Comparison of ENCODE assay signal across 8 mouse cellular contexts in genomic region chr2:145934339-145935231, GRCm38 (mm10). TPM values are rescaled to one million over a fixed set of nuclear protein-coding genes. Genes with fewer than 3 reads are reported as not detected.
DNase-seq lines count a peak whose midpoint lies in the region; ATAC-seq and TF ChIP-seq lines count a peak whose summit lies in the region.

Gene Cfap61, plus strand, starts transcription at chr2:145934784.
Gene Crnkl1, minus strand, starts transcription at chr2:145935014.

- H3K27me3 ChIP-seq in embryonic facial prominence, embryonic 13.5 days = no peaks in the 10 kb centered on the region
- H3K27me3 ChIP-seq in kidney, adult 2 months (replicated peaks; ENCODE audit: control insufficient read depth, insufficient read depth, low read length) = no peaks in the 10 kb centered on the region
- H3K27me3 ChIP-seq in limb, embryonic 12.5 days = no peaks in the 10 kb centered on the region
- H3K27me3 ChIP-seq in midbrain, embryonic 15.5 days (replicated peaks) = no peaks in the 10 kb centered on the region
- no peaks in the 10 kb centered on the region; the same call in 1 of the 2 replicates for H3K27me3 ChIP-seq in spleen, adult 2 months (ENCODE audit: control insufficient read depth, insufficient read depth, low read length)

- peak; percentile 95 for DNase-seq in 3134 (ENCODE audit: extremely low read depth, insufficient read length, low spot score)
- peak; percentile 95 for DNase-seq in adrenal gland, postnatal 36 days
- DNase-seq in heart, adult 18-20 months = peak; percentile 96 to 97
- peak; percentile 97 for DNase-seq in kidney, adult 2 months
- peak; percentile 92 for DNase-seq in spleen, adult 2 months (ENCODE audit: low read depth in 1 of 2, low spot score in 2 of 2)

- H3K9me3 ChIP-seq in embryonic facial prominence, embryonic 13.5 days = no peaks in the 10 kb centered on the region
- no peaks in the 10 kb centered on the region for H3K9me3 ChIP-seq in limb, embryonic 12.5 days
- H3K9me3 ChIP-seq in midbrain, embryonic 15.5 days = no peaks in the 10 kb centered on the region

- H3K36me3 ChIP-seq in embryonic facial prominence, embryonic 13.5 days = peaks cover 25% of the 10 kb centered on the region
- no peaks in the 10 kb centered on the region; the same call in 1 of the 2 replicates for H3K36me3 ChIP-seq in kidney, adult 2 months (ENCODE audit: control insufficient read depth, insufficient read depth, low read length)
- peaks cover 29% of the 10 kb centered on the region for H3K36me3 ChIP-seq in limb, embryonic 12.5 days
- peaks cover 24% of the 10 kb centered on the region for H3K36me3 ChIP-seq in midbrain, embryonic 15.5 days (replicated peaks)
- peaks cover 15% of the 10 kb centered on the region for H3K36me3 ChIP-seq in spleen, adult 2 months (ENCODE audit: control insufficient read depth, insufficient read depth, low read length)

- H3K4me3 ChIP-seq in embryonic facial prominence, embryonic 13.5 days = peak within 1 kb of the TSS; percentile 89
- peak within 1 kb of the TSS; percentile 95 for H3K4me3 ChIP-seq in kidney, adult 2 months (ENCODE audit: insufficient read depth, low read depth, low read length)
- peak within 1 kb of the TSS; percentile 86 for H3K4me3 ChIP-seq in limb, embryonic 12.5 days (replicated peaks)
- H3K4me3 ChIP-seq in midbrain, embryonic 15.5 days = peak within 1 kb of the TSS; percentile 72
- peak within 1 kb of the TSS; percentile 99 for H3K4me3 ChIP-seq in spleen, adult 2 months (ENCODE audit: extremely low read depth, insufficient read depth, insufficient read length)

- peaks cover 8% of the 10 kb centered on the region for H3K4me1 ChIP-seq in embryonic facial prominence, embryonic 13.5 days
- H3K4me1 ChIP-seq in kidney, adult 2 months (ENCODE audit: control insufficient read depth, insufficient read depth, low read length) = 0 out of 2 replicates have a peak, but pooled peaks cover 2% of the 10 kb centered on the region
- H3K4me1 ChIP-seq in limb, embryonic 12.5 days (replicated peaks) = peaks cover 8% of the 10 kb centered on the region
- H3K4me1 ChIP-seq in midbrain, embryonic 15.5 days = peaks cover 10% of the 10 kb centered on the region
- no peaks in the 10 kb centered on the region for H3K4me1 ChIP-seq in spleen, adult 2 months (ENCODE audit: control insufficient read depth, insufficient read depth, insufficient read length)

- peak; percentile 95 for ATAC-seq in embryonic facial prominence, embryonic 13.5 days (ENCODE audit: insufficient number of reproducible peaks, insufficient read depth, low FRiP score, low TSS enrichment, low read depth)
- peak; percentile 98 for ATAC-seq in limb, embryonic 12.5 days (ENCODE audit: insufficient number of reproducible peaks, insufficient read depth, low FRiP score, low TSS enrichment, low read depth)
- peak; percentile 99 for ATAC-seq in midbrain, embryonic 15.5 days (replicated peaks)

- peak within 1 kb of the TSS; percentile 82 for H3K9ac ChIP-seq in embryonic facial prominence, embryonic 13.5 days
- peak within 1 kb of the TSS; percentile 61 for H3K9ac ChIP-seq in limb, embryonic 12.5 days (replicated peaks)
- peak within 1 kb of the TSS; percentile 41 for H3K9ac ChIP-seq in midbrain, embryonic 15.5 days

- TF ChIP-seq POLR2A in kidney, adult 2 months (IDR thresholded peaks at IDR 0.05; ENCODE audit: low read depth, low read length) = no peak
- TF ChIP-seq POLR2A in spleen, adult 2 months (IDR thresholded peaks at IDR 0.05; ENCODE audit: low read depth, low read length) = peak; percentile 19; the same call in 1 of the 2 replicates

- TF ChIP-seq CTCF in kidney, adult 2 months (conservative IDR thresholded peaks at IDR 0.05; ENCODE audit: insufficient read depth, insufficient read length, low read depth, low read length) = no peak
- TF ChIP-seq CTCF in spleen, adult 2 months (IDR thresholded peaks at IDR 0.05; ENCODE audit: extremely low read depth, insufficient read depth, insufficient read length, insufficient replicate concordance) = no peak

- H3K27ac ChIP-seq in embryonic facial prominence, embryonic 13.5 days = no peak within 1 kb of the TSS
- H3K27ac ChIP-seq in kidney, adult 2 months (ENCODE audit: insufficient read depth, low read depth, low read length) = no peak within 1 kb of the TSS; the same call in 1 of the 2 replicates
- no peak within 1 kb of the TSS for H3K27ac ChIP-seq in limb, embryonic 12.5 days
- no peak within 1 kb of the TSS; the same call in 1 of the 2 replicates for H3K27ac ChIP-seq in midbrain, embryonic 15.5 days
- H3K27ac ChIP-seq in spleen, adult 2 months (ENCODE audit: insufficient read depth, low read length) = peak within 1 kb of the TSS; percentile 62

- WGBS in embryonic facial prominence, embryonic 13.5 days = under 1% methylated on average over 61 of the region's 61 CpGs
- WGBS in kidney, adult 2 months = under 1% methylated on average over 61 of the region's 61 CpGs
- WGBS in limb, embryonic 12.5 days = under 1% methylated on average over 61 of the region's 61 CpGs
- WGBS in midbrain, embryonic 15.5 days = under 1% methylated on average over 61 of the region's 61 CpGs
- under 1% methylated on average over 61 of the region's 61 CpGs for WGBS in spleen, adult 2 months

- peak within 1 kb of the TSS; percentile 77 for H3K4me2 ChIP-seq in embryonic facial prominence, embryonic 13.5 days
- peak within 1 kb of the TSS; percentile 89 for H3K4me2 ChIP-seq in limb, embryonic 12.5 days
- H3K4me2 ChIP-seq in midbrain, embryonic 15.5 days = peak within 1 kb of the TSS; percentile 90

RNA-seq across cellular contexts. Expression of gene Cfap61, which starts in this region (rescaled TPM):
- 10 to 100 TPM; 21.3 to 27.2 TPM for total RNA-seq in adrenal gland, postnatal 36 days (2021)
- polyA plus RNA-seq in embryonic facial prominence, embryonic 13.5 days (2015; fragmentation: Nextera tagmentation; extraction: Ambion mirVana) = 0.31 and 0.78 TPM in 2 replicates
- total RNA-seq in heart, adult 18-20 months (2021) = 1 to 10 TPM in 1 of 2 experiments, under 1 TPM in 1; 0.37 to 1.2 TPM
- 0.29 and 0.38 TPM in 2 replicates for polyA plus RNA-seq in kidney, adult 2 months (2012; rRNA removed)
- 0.21 and 1.2 TPM in 2 replicates for polyA plus RNA-seq in limb, embryonic 12.5 days (2016; fragmentation: Nextera tagmentation; extraction: Ambion mirVana)
- 3.5 and 3.7 TPM in 2 replicates for polyA plus RNA-seq in midbrain, embryonic 15.5 days (2015; fragmentation: Nextera tagmentation; extraction: Ambion mirVana)
- polyA plus RNA-seq in spleen, adult 2 months (2012; rRNA removed) = 0.40 and 0.62 TPM in 2 replicates

RNA-seq across cellular contexts. Expression of gene Crnkl1, which starts in this region (rescaled TPM):
- total RNA-seq in adrenal gland, postnatal 36 days (2021) = 10 to 100 TPM; 26.6 to 26.9 TPM
- 33.8 and 34.8 TPM in 2 replicates for polyA plus RNA-seq in embryonic facial prominence, embryonic 13.5 days (2015; fragmentation: Nextera tagmentation; extraction: Ambion mirVana)
- 10 to 100 TPM; 18.0 to 19.7 TPM for total RNA-seq in heart, adult 18-20 months (2021)
- polyA plus RNA-seq in kidney, adult 2 months (2012; rRNA removed) = 5.9 and 8.8 TPM in 2 replicates
- 36.1 and 38.4 TPM in 2 replicates for polyA plus RNA-seq in limb, embryonic 12.5 days (2016; fragmentation: Nextera tagmentation; extraction: Ambion mirVana)
- polyA plus RNA-seq in midbrain, embryonic 15.5 days (2015; fragmentation: Nextera tagmentation; extraction: Ambion mirVana) = 23.8 and 25.1 TPM in 2 replicates
- 10.1 and 12.0 TPM in 2 replicates for polyA plus RNA-seq in spleen, adult 2 months (2012; rRNA removed)

Comparison
In these comparisons a context has a peak if more than half of its experiments do, and no peak if none do; other contexts are left out.
1. RNA of gene Cfap61 (total RNA-seq): 21.3 to 27.2 TPM in adrenal gland, postnatal 36 days; 0.37 to 1.2 TPM in heart, adult 18-20 months; every median in the first group is over 4 times any median in the second.
2. Peak in every context shown above with its lines, with median percentiles within 50 percentile points of each other: DNase-seq, ATAC-seq, H3K4me2 ChIP-seq, H3K4me3 ChIP-seq and H3K9ac ChIP-seq.